Mouse (Mus musculus) embryonic facial prominence, embryonic 13.5 days (tissue): ENCODE measurements around the gene Acly. TPM values are rescaled to one million over a fixed set of nuclear protein-coding genes. Genes with fewer than 3 reads are reported as not detected.
A peak's percentile ranks its signal among the peaks of the same experiment; 100 is the strongest.

Experiments used
- ATAC-seq: fragments of 200-750 bp; cut with Nextera tagmentation; 2 replicates; pipeline ENCODE4 v1.8.0; 2017; ENCODE audit warnings: low read depth; ENCODE audit not compliant: insufficient number of reproducible peaks, insufficient read depth, low FRiP score, low TSS enrichment
- H3K27ac ChIP-seq: fragments of 300-500 bp; sonication (generic); 2 replicates; pipeline ENCODE4 v1.5.1; 2015; ENCODE audit warnings: moderate library complexity, mild to moderate bottlenecking, inconsistent platforms
- H3K27me3 ChIP-seq: fragments of 300-500 bp; sonication (generic); 2 replicates; pipeline ENCODE4 v1.6.1; 2015; ENCODE audit warnings: mild to moderate bottlenecking, inconsistent platforms
- H3K36me3 ChIP-seq: fragments of 300-500 bp; sonication (generic); 2 replicates; pipeline ENCODE4 v1.6.1; 2015; ENCODE audit warnings: mild to moderate bottlenecking, inconsistent platforms
- H3K4me1 ChIP-seq: fragments of 300-500 bp; sonication (generic); 2 replicates; pipeline ENCODE4 v1.6.1; 2015; ENCODE audit warnings: inconsistent platforms
- H3K4me2 ChIP-seq: fragments of 300-500 bp; sonication (generic); 2 replicates; pipeline ENCODE4 v1.6.1; 2015; ENCODE audit warnings: moderate library complexity, mild to moderate bottlenecking, inconsistent platforms
- H3K4me3 ChIP-seq: fragments of 300-500 bp; sonication (generic); 2 replicates; pipeline ENCODE4 v1.5.1; 2015; ENCODE audit warnings: mild to moderate bottlenecking, inconsistent platforms
- H3K9ac ChIP-seq: fragments of 300-500 bp; sonication (generic); 2 replicates; pipeline ENCODE4 v1.6.1; 2015; ENCODE audit warnings: mild to moderate bottlenecking, inconsistent platforms
- H3K9me3 ChIP-seq: fragments of 300-500 bp; sonication (generic); 2 replicates; pipeline ENCODE4 v1.6.1; 2016; ENCODE audit warnings: inconsistent platforms
- WGBS: fragments of 180-500 bp; shearing (Covaris S2); methylation state at CpG from one replicate; pipeline ENCODE4 v1.1.7; 2015; ENCODE audit warnings: mixed read lengths; 5-methylcytosine and 5-hydroxymethylcytosine counted together
- polyA plus RNA-seq: library from polyadenylated mRNA; unstranded; fragments of >200 nt; fragmentation: Nextera tagmentation; extraction: Ambion mirVana; gene quantifications from 2 replicates; pipeline ENCODE4 v1.2.1, GENCODE M21; 2015

Acly gene
- polyA plus RNA-seq, 1 experiment from 2014 or later, result 138 TPM

- H3K27ac ChIP-seq, result no peak overlapping the region
- H3K36me3 ChIP-seq, result peaks cover 41% of the 10 kb centered on the region
- peak overlapping the region; percentile 87; the same call in 1 of the 2 replicates for H3K9ac ChIP-seq
- 38% methylated on average over 11 of the region's 11 CpGs for WGBS
- no peaks in the 10 kb centered on the region for H3K27me3 ChIP-seq
- no peaks in the 10 kb centered on the region for H3K9me3 ChIP-seq
- H3K4me3 ChIP-seq, result peak overlapping the region; percentile 80; the same call in 1 of the 2 replicates
- H3K4me1 ChIP-seq, result peaks cover 34% of the 10 kb centered on the region
- H3K4me2 ChIP-seq, result peak overlapping the region; percentile 89
- no peak for ATAC-seq
Measured at GRCm38 (mm10) chr11:100524987-100525630, 2.7 kb downstream of the Acly start.

GRCm38 (mm10) chr11:100524358-100524757, 3.4 kb downstream of the Acly start:
- Histone ChIP-seq H3K27me3 (no peaks in the 10 kb centered on the region), H3K27ac (no peak overlapping the region), H3K4me1 (peaks cover 34% of the 10 kb centered on the region), H3K36me3 (peaks cover 48% of the 10 kb centered on the region), H3K9me3 (no peaks in the 10 kb centered on the region), H3K9ac (peak overlapping the region; percentile 33; the same call in 1 of the 2 replicates), H3K4me3 (no peak overlapping the region), H3K4me2 (peak overlapping the region; percentile 89)
- ATAC-seq, result no peak
- WGBS, result 82% methylated on average over 5 of the region's 5 CpGs

GRCm38 (mm10) chr11:100520838-100521237, 7.0 kb downstream of the Acly start:
- no peak overlapping the region for H3K27ac ChIP-seq
- no peak overlapping the region for H3K4me3 ChIP-seq
- peaks cover 81% of the 10 kb centered on the region for H3K36me3 ChIP-seq
- no peaks in the 10 kb centered on the region for H3K27me3 ChIP-seq
- no peak for ATAC-seq
- no peaks in the 10 kb centered on the region for H3K9me3 ChIP-seq
- 89% methylated on average over 15 of the region's 15 CpGs for WGBS
- H3K4me1 ChIP-seq, result peaks cover 18% of the 10 kb centered on the region
- no peak overlapping the region for H3K4me2 ChIP-seq
- H3K9ac ChIP-seq, result no peak overlapping the region

- Histone ChIP-seq H3K4me2 (no peak overlapping the region), H3K27ac (no peak overlapping the region), H3K4me3 (no peak overlapping the region), H3K36me3 (peaks cover 98% of the 10 kb centered on the region), H3K9me3 (no peaks in the 10 kb centered on the region), H3K27me3 (no peaks in the 10 kb centered on the region), H3K9ac (no peak overlapping the region), H3K4me1 (peaks cover 1% of the 10 kb centered on the region; the same call in 1 of the 2 replicates)
- no peak for ATAC-seq
- WGBS, result 83% methylated on average over 7 of the region's 7 CpGs
Measured at GRCm38 (mm10) chr11:100519188-100519587, 8.6 kb downstream of the Acly start.

GRCm38 (mm10) chr11:100518188-100518591, 9.6 kb downstream of the Acly start:
- Histone ChIP-seq H3K4me3 (no peak overlapping the region), H3K27me3 (no peaks in the 10 kb centered on the region), H3K4me2 (no peak overlapping the region), H3K4me1 (no peaks in the 10 kb centered on the region), H3K27ac (no peak overlapping the region), H3K9me3 (no peaks in the 10 kb centered on the region), H3K36me3 (peaks cover 98% of the 10 kb centered on the region), H3K9ac (no peak overlapping the region)
- no peak for ATAC-seq
- WGBS, result 54% methylated on average over 5 of the region's 5 CpGs

GRCm38 (mm10) chr11:100516291-100516690, 11.5 kb downstream of the Acly start:
- Histone ChIP-seq H3K4me3 (no peak overlapping the region), H3K9me3 (no peaks in the 10 kb centered on the region), H3K4me1 (no peaks in the 10 kb centered on the region), H3K27ac (no peak overlapping the region), H3K9ac (no peak overlapping the region), H3K27me3 (no peaks in the 10 kb centered on the region), H3K36me3 (peaks cover 96% of the 10 kb centered on the region), H3K4me2 (no peak overlapping the region)
- ATAC-seq, result no peak
- WGBS, result 84% methylated on average over 9 of the region's 9 CpGs

- no peak for ATAC-seq
- Histone ChIP-seq H3K4me2 (no peak overlapping the region), H3K9ac (no peak overlapping the region), H3K4me3 (no peak overlapping the region), H3K27ac (no peak overlapping the region), H3K36me3 (peaks cover 96% of the 10 kb centered on the region), H3K27me3 (no peaks in the 10 kb centered on the region), H3K9me3 (no peaks in the 10 kb centered on the region), H3K4me1 (no peaks in the 10 kb centered on the region)
- WGBS, result 94% methylated on average over 9 of the region's 9 CpGs
Measured at GRCm38 (mm10) chr11:100515789-100516188, 12.0 kb downstream of the Acly start.

GRCm38 (mm10) chr11:100515061-100515460, 12.7 kb downstream of the Acly start:
- 91% methylated on average over 9 of the region's 9 CpGs for WGBS
- peaks cover 91% of the 10 kb centered on the region for H3K36me3 ChIP-seq
- ATAC-seq, result no peak

GRCm38 (mm10) chr11:100513716-100514115, 14.1 kb downstream of the Acly start:
- no peak for ATAC-seq
- peaks cover 91% of the 10 kb centered on the region for H3K36me3 ChIP-seq
- no peaks in the 10 kb centered on the region for H3K4me1 ChIP-seq
- H3K27ac ChIP-seq, result no peak overlapping the region
- no peak overlapping the region for H3K4me2 ChIP-seq
- H3K27me3 ChIP-seq, result no peaks in the 10 kb centered on the region
- 77% methylated on average over 10 of the region's 10 CpGs for WGBS
- H3K9ac ChIP-seq, result no peak overlapping the region
- H3K9me3 ChIP-seq, result no peaks in the 10 kb centered on the region
- no peak overlapping the region for H3K4me3 ChIP-seq

More at GRCm38 (mm10) chr11:100515061-100515460, 12.7 kb downstream of the Acly start:
- H3K9me3 ChIP-seq, result no peaks in the 10 kb centered on the region
- no peaks in the 10 kb centered on the region for H3K4me1 ChIP-seq
- H3K4me2 ChIP-seq, result no peak overlapping the region
- no peak overlapping the region for H3K27ac ChIP-seq
- H3K27me3 ChIP-seq, result no peaks in the 10 kb centered on the region
- H3K9ac ChIP-seq, result no peak overlapping the region
- no peak overlapping the region for H3K4me3 ChIP-seq

- WGBS, result 90% methylated on average over 1 of the region's 1 CpGs
Measured at GRCm38 (mm10) chr11:100512384-100512783, 15.4 kb downstream of the Acly start.

GRCm38 (mm10) chr11:100510556-100510955, 17.2 kb downstream of the Acly start:
- Histone ChIP-seq H3K36me3 (peaks cover 88% of the 10 kb centered on the region), H3K4me3 (no peak overlapping the region), H3K4me1 (no peaks in the 10 kb centered on the region), H3K9me3 (no peaks in the 10 kb centered on the region), H3K9ac (no peak overlapping the region), H3K4me2 (no peak overlapping the region), H3K27me3 (no peaks in the 10 kb centered on the region), H3K27ac (no peak overlapping the region)
- no peak for ATAC-seq
- WGBS, result 87% methylated on average over 2 of the region's 2 CpGs

More at GRCm38 (mm10) chr11:100512384-100512783, 15.4 kb downstream of the Acly start:
- Histone ChIP-seq H3K27ac (no peak overlapping the region), H3K9ac (no peak overlapping the region), H3K27me3 (no peaks in the 10 kb centered on the region), H3K9me3 (no peaks in the 10 kb centered on the region), H3K4me2 (no peak overlapping the region), H3K36me3 (peaks cover 89% of the 10 kb centered on the region), H3K4me1 (no peaks in the 10 kb centered on the region), H3K4me3 (no peak overlapping the region)
- no peak for ATAC-seq

GRCm38 (mm10) chr11:100505997-100506396, 21.8 kb downstream of the Acly start:
- Histone ChIP-seq H3K9me3 (no peaks in the 10 kb centered on the region), H3K9ac (no peak overlapping the region), H3K4me1 (no peaks in the 10 kb centered on the region), H3K4me3 (no peak overlapping the region), H3K4me2 (no peak overlapping the region), H3K27me3 (no peaks in the 10 kb centered on the region), H3K27ac (no peak overlapping the region), H3K36me3 (peaks cover 89% of the 10 kb centered on the region)
- no peak for ATAC-seq
- WGBS, result 95% methylated on average over 8 of the region's 8 CpGs
